Mouse (Mus musculus) CH12.LX (cell line): ENCODE data around the gene Mettl16. TPM values are rescaled to one million over a fixed set of nuclear protein-coding genes. Genes with fewer than 3 reads are reported as not detected.
A peak's percentile ranks its signal among the peaks of the same experiment; 100 is the strongest.

Source experiments
- DNase-seq: peaks from one replicate; pipeline ENCODE4 v3.0.0-alpha.2; 2013; ENCODE audit errors: extremely low read depth
- H3K27ac ChIP-seq: 2 replicates; pipeline ENCODE4 v1.5.1; 2012; ENCODE audit warnings: low read depth, mild to moderate bottlenecking, control low read depth, moderate library complexity; ENCODE audit not compliant: insufficient read depth
- H3K27me3 ChIP-seq: replicated peaks from 2 replicates; pipeline ENCODE3; 2012; ENCODE audit warnings: inconsistent platforms
- H3K36me3 ChIP-seq, 2 experiments: replicated peaks in 1 of 2; 2 replicates each; pipeline versions ENCODE3 to v1.6.1; 2012; ENCODE audit warnings: inconsistent platforms in 1 of 2, low read length in 1 of 2, mild to moderate bottlenecking in 1 of 2, mixed read lengths in 1 of 2, moderate library complexity in 1 of 2; ENCODE audit not compliant: control insufficient read depth in 1 of 2, insufficient read depth in 1 of 2
- H3K4me1 ChIP-seq, 2 experiments: 2 replicates each; pipeline ENCODE4 v1.6.1; 2012; ENCODE audit warnings: inconsistent platforms in 1 of 2, moderate library complexity in 1 of 2; ENCODE audit not compliant: insufficient read depth in 2 of 2, control insufficient read depth in 1 of 2
- H3K4me2 ChIP-seq: 2 replicates; pipeline ENCODE4 v1.6.1; 2012; ENCODE audit warnings: low read depth, mild to moderate bottlenecking, control low read depth; ENCODE audit not compliant: poor library complexity, insufficient read depth, severe bottlenecking
- H3K4me3 ChIP-seq, 3 experiments: fragments of 150-350 bp in 1 of 3; sonication (generic) in 1 of 3; replicated peaks in 1 of 3; 2 replicates each; pipeline versions ENCODE3 to v1.5.1; 2011 to 2012; ENCODE audit warnings: low read depth in 2 of 3, low read length in 2 of 3, mild to moderate bottlenecking in 2 of 3, moderate library complexity in 2 of 3, control low read depth in 1 of 3, improper control_type of control experiment in 1 of 3, inconsistent platforms in 1 of 3, mixed read lengths in 1 of 3; ENCODE audit not compliant: poor library complexity in 1 of 3
- H3K79me2 ChIP-seq: replicated peaks from 2 replicates; pipeline ENCODE4 v1.6.1; 2012; ENCODE audit warnings: mild to moderate bottlenecking, moderate library complexity; ENCODE audit not compliant: control insufficient read depth, poor library complexity, insufficient read depth, severe bottlenecking; ENCODE audit errors: extremely low read depth
- H3K9ac ChIP-seq: 2 replicates; pipeline ENCODE4 v1.6.1; 2012; ENCODE audit warnings: low read depth, mild to moderate bottlenecking, control low read depth, moderate library complexity; ENCODE audit not compliant: insufficient read depth
- H3K9me3 ChIP-seq: replicated peaks from 2 replicates; pipeline ENCODE3; 2012; ENCODE audit warnings: low read length, inconsistent platforms, mixed read lengths
- BHLHE40 ChIP-seq: IDR thresholded peaks from 2 replicates; pipeline ENCODE4 v1.6.1; 2011; ENCODE audit warnings: mild to moderate bottlenecking, low read depth, low read length, improper control_type of control experiment
- CHD2 ChIP-seq: IDR thresholded peaks from 2 replicates; pipeline ENCODE4 v1.6.1; 2011; ENCODE audit warnings: low read length, improper control_type of control experiment
- E2F4 ChIP-seq: IDR thresholded peaks from 2 replicates; pipeline ENCODE4 v1.6.1; 2011; ENCODE audit warnings: low read depth, low read length, improper control_type of control experiment; ENCODE audit not compliant: insufficient replicate concordance
- ELF1 ChIP-seq: IDR thresholded peaks from 2 replicates; pipeline ENCODE4 v1.6.1; 2014; ENCODE audit warnings: low read depth, mild to moderate bottlenecking, inconsistent platforms, low read length, improper control_type of control experiment
- EP300 ChIP-seq: IDR thresholded peaks from 2 replicates; pipeline ENCODE4 v1.6.1; 2011; ENCODE audit warnings: low read length, improper control_type of control experiment
- ETS1 ChIP-seq: conservative IDR thresholded peaks from 2 replicates; pipeline ENCODE4 v1.6.1; 2012; ENCODE audit warnings: low read depth, mild to moderate bottlenecking, inconsistent platforms, low read length, improper control_type of control experiment, moderate library complexity
- GABPA ChIP-seq: IDR thresholded peaks from 2 replicates; pipeline ENCODE4 v1.6.1; 2012; ENCODE audit warnings: low read depth, low read length, improper control_type of control experiment, inconsistent platforms; ENCODE audit not compliant: insufficient replicate concordance
- HCFC1 ChIP-seq: IDR thresholded peaks from 2 replicates; pipeline ENCODE4 v1.6.1; 2012; ENCODE audit warnings: low read depth, mild to moderate bottlenecking, inconsistent platforms, low read length, improper control_type of control experiment
- IRF4 ChIP-seq: IDR thresholded peaks from 2 replicates; pipeline ENCODE4 v1.6.1; 2014; ENCODE audit warnings: low read depth, mild to moderate bottlenecking, inconsistent platforms, low read length, improper control_type of control experiment
- JUN ChIP-seq: IDR thresholded peaks from 2 replicates; pipeline ENCODE4 v1.6.1; 2011; ENCODE audit warnings: low read depth, mild to moderate bottlenecking, low read length, improper control_type of control experiment, moderate library complexity; ENCODE audit not compliant: insufficient read depth
- JUND ChIP-seq: conservative IDR thresholded peaks from 2 replicates; pipeline ENCODE4 v1.6.1; 2011; ENCODE audit warnings: low read depth, low read length, improper control_type of control experiment
- MAFK ChIP-seq: IDR thresholded peaks from 2 replicates; pipeline ENCODE4 v1.6.1; 2011; ENCODE audit warnings: low read length, improper control_type of control experiment; ENCODE audit not compliant: insufficient replicate concordance
- MAX ChIP-seq: IDR thresholded peaks from 2 replicates; pipeline ENCODE4 v1.6.1; 2011; ENCODE audit warnings: low read length, improper control_type of control experiment
- MAZ ChIP-seq: IDR thresholded peaks from 2 replicates; pipeline ENCODE4 v1.6.1; 2012; ENCODE audit warnings: low read depth, mild to moderate bottlenecking, inconsistent platforms, low read length, improper control_type of control experiment, moderate library complexity
- MEF2A ChIP-seq: IDR thresholded peaks from 2 replicates; pipeline ENCODE4 v1.6.1; 2014; ENCODE audit warnings: low read depth, mild to moderate bottlenecking, inconsistent platforms, low read length, improper control_type of control experiment, borderline replicate concordance
- MYC ChIP-seq: IDR thresholded peaks from 2 replicates; pipeline ENCODE4 v1.6.1; 2011; ENCODE audit warnings: low read depth, mild to moderate bottlenecking, improper control_type of control experiment, low read length
- NELFE ChIP-seq: IDR thresholded peaks from 2 replicates; pipeline ENCODE4 v1.6.1; 2011; ENCODE audit warnings: low read depth, low read length, improper control_type of control experiment
- NRF1 ChIP-seq: IDR thresholded peaks from 2 replicates; pipeline ENCODE4 v1.6.1; 2014; ENCODE audit warnings: low read depth, mild to moderate bottlenecking, inconsistent platforms, low read length, improper control_type of control experiment, moderate library complexity
- PAX5 ChIP-seq: IDR thresholded peaks from 2 replicates; pipeline ENCODE4 v1.6.1; 2012; ENCODE audit warnings: low read length, inconsistent platforms, mixed read lengths
- POLR2AphosphoS2 ChIP-seq: IDR thresholded peaks from 2 replicates; pipeline ENCODE4 v1.6.1; 2011; ENCODE audit warnings: low read depth, low read length, improper control_type of control experiment
- RAD21 ChIP-seq: IDR thresholded peaks from 2 replicates; pipeline ENCODE4 v1.6.1; 2011; ENCODE audit warnings: low read depth, mild to moderate bottlenecking, low read length, improper control_type of control experiment, moderate library complexity
- RCOR1 ChIP-seq: conservative IDR thresholded peaks from 2 replicates; pipeline ENCODE4 v1.6.1; 2012; ENCODE audit warnings: low read depth, mild to moderate bottlenecking, inconsistent platforms, low read length, improper control_type of control experiment
- SIN3A ChIP-seq: IDR thresholded peaks from 2 replicates; pipeline ENCODE4 v1.6.1; 2012; ENCODE audit warnings: low read length, improper control_type of control experiment, inconsistent platforms
- SMC3 ChIP-seq: IDR thresholded peaks from 2 replicates; pipeline ENCODE4 v1.6.1; 2011; ENCODE audit warnings: low read depth, low read length, improper control_type of control experiment
- TCF12 ChIP-seq: IDR thresholded peaks from 2 replicates; pipeline ENCODE4 v1.6.1; 2014; ENCODE audit warnings: low read depth, mild to moderate bottlenecking, inconsistent platforms, low read length, improper control_type of control experiment
- UBTF ChIP-seq: IDR thresholded peaks from 2 replicates; pipeline ENCODE4 v1.6.1; 2012; ENCODE audit warnings: low read depth, mild to moderate bottlenecking, inconsistent platforms, low read length, improper control_type of control experiment, moderate library complexity
- USF1 ChIP-seq: IDR thresholded peaks from 2 replicates; pipeline ENCODE4 v1.6.1; 2014; ENCODE audit warnings: low read depth, mild to moderate bottlenecking, inconsistent platforms, low read length, improper control_type of control experiment
- ZC3H11A ChIP-seq: IDR thresholded peaks from 2 replicates; pipeline ENCODE4 v1.6.1; 2012; ENCODE audit warnings: low read depth, mild to moderate bottlenecking, inconsistent platforms, low read length, improper control_type of control experiment
- ZKSCAN1 ChIP-seq: IDR thresholded peaks from 2 replicates; pipeline ENCODE4 v1.6.1; 2012; ENCODE audit warnings: low read depth, inconsistent platforms, low read length, improper control_type of control experiment, borderline replicate concordance
- ZMIZ1 ChIP-seq: IDR thresholded peaks from 2 replicates; pipeline ENCODE4 v1.6.1; 2012; ENCODE audit warnings: low read depth, mild to moderate bottlenecking, inconsistent platforms, low read length, improper control_type of control experiment
- ZNF384 ChIP-seq: IDR thresholded peaks from 2 replicates; pipeline ENCODE4 v1.6.1; 2012; ENCODE audit warnings: low read depth, low read length, improper control_type of control experiment, inconsistent platforms
- dilution Hi-C: fragments of 300-500 bp; cut with MboI; formaldehyde crosslinking; loops from 2 replicates; pipeline ENCODE4 v1.14.3; 2020; ENCODE audit warnings: low sequenced_read_pairs; ENCODE audit not compliant: extremely low pct_unique_long_range_greater_than_20kb, extremely low pct_ligation_motif_present
- in situ Hi-C: fragments of 300-500 bp; cut with MboI; formaldehyde crosslinking; loops from 3 replicates; pipeline ENCODE4 v1.14.3; 2019; ENCODE audit warnings: low sequenced_read_pairs, low pct_ligation_motif_present, low pct_unique_long_range_greater_than_20kb, mixed read lengths
- polyA plus RNA-seq: library from polyadenylated mRNA; unstranded; fragments of >175 nt; gene quantifications from 2 replicates; pipeline ENCODE4 v1.2.1, GENCODE M21; 2012; ENCODE audit warnings: low read depth; ENCODE audit not compliant: insufficient read length
- total RNA-seq, 2 experiments: library from RNA; depleted of rRNA; stranded (reverse); fragments of 300-350 nt in 1 of 2; fragments of >200 nt in 1 of 2; gene quantifications; 2 replicates each; pipeline ENCODE4 v1.2.3; 2012 to 2014

The Mettl16 gene
- total and polyA plus RNA-seq, 3 experiments = 79.3 to 119 (median 80.0) TPM

- H3K4me1 ChIP-seq = no peaks in the 10 kb centered on the region
- dilution Hi-C loops (no loop called here), in situ Hi-C loops (no loop called here)
- no peak overlapping the region for H3K27ac ChIP-seq
- H3K9me3 ChIP-seq = no peaks in the 10 kb centered on the region
- TF ChIP-seq POLR2AphosphoS2 (no peak), TCF12 (no peak), NELFE (no peak), IRF4 (no peak), MEF2A (no peak), GABPA (no peak), MAFK (no peak), NRF1 (no peak), PAX5 (no peak), MAZ (no peak), ZKSCAN1 (no peak), SMC3 (no peak)
- DNase-seq = no peak
- no peak overlapping the region for H3K4me3 ChIP-seq
- H3K4me2 ChIP-seq = no peak overlapping the region
- no peak overlapping the region for H3K9ac ChIP-seq
- H3K79me2 ChIP-seq = peaks cover 22% of the 10 kb centered on the region
- H3K27me3 ChIP-seq = no peaks in the 10 kb centered on the region
- H3K36me3 ChIP-seq = peaks cover 58 to 91% of the 10 kb centered on the region in 2 experiments
Measured at GRCm38 (mm10) chr11:74792874-74793273, 22.2 kb downstream of the Mettl16 start.

GRCm38 (mm10) chr11:74800658-74801057 is 30.0 kb downstream of the Mettl16 start:
- H3K9ac ChIP-seq = no peak overlapping the region
- H3K36me3 ChIP-seq = peaks cover 53 to 83% of the 10 kb centered on the region in 2 experiments
- dilution Hi-C loops (no loop called here), in situ Hi-C loops (no loop called here)
- TF ChIP-seq HCFC1 (no peak), JUND (no peak), UBTF (no peak), USF1 (no peak), RCOR1 (no peak), ETS1 (peak; percentile 7; the same call in 1 of the 2 replicates), RAD21 (no peak), ZC3H11A (no peak), PAX5 (no peak), MAX (no peak), MAFK (no peak), ZNF384 (no peak), MEF2A (peak; percentile 40; the same call in 1 of the 2 replicates), JUN (no peak), ZKSCAN1 (no peak), MYC (no peak), E2F4 (no peak), TCF12 (no peak), EP300 (peak; percentile 74), BHLHE40 (0 out of 2 replicates have a peak, but pooled peaks have one; percentile 4), SIN3A (no peak), CHD2 (no peak), NELFE (no peak), MAZ (no peak), ELF1 (no peak; the same call in 1 of the 2 replicates), ZMIZ1 (no peak), IRF4 (peak; percentile 71)
- peaks cover 4 to 30% of the 10 kb centered on the region in 2 experiments; a peak in 2 of 4 replicates for H3K4me1 ChIP-seq
- H3K27ac ChIP-seq = peak overlapping the region; percentile 36; the same call in 1 of the 2 replicates
- peak; percentile 77 for DNase-seq
- peaks cover 20% of the 10 kb centered on the region for H3K79me2 ChIP-seq
- no peak overlapping the region for H3K4me3 ChIP-seq
- no peaks in the 10 kb centered on the region for H3K9me3 ChIP-seq
- no peaks in the 10 kb centered on the region for H3K27me3 ChIP-seq
- peak overlapping the region; percentile 31; the same call in 1 of the 2 replicates for H3K4me2 ChIP-seq
